Mouse (Mus musculus) myocyte (in vitro differentiated cells): ENCODE measurements at regions not wholly inside any gene's neighbourhood (a gene's known extent, or its start where the extent isn't known, plus 50 kb on each side); places are given as distances from the start of the nearest gene placed in this dataset.

Source experiments
- CEBPB ChIP-seq: IDR thresholded peaks from 2 replicates; pipeline ENCODE4 v1.6.1; 2011; ENCODE audit warnings: mild to moderate bottlenecking, moderate library complexity; ENCODE audit not compliant: poor library complexity, insufficient read depth, severe bottlenecking
- E2F4 ChIP-seq: IDR thresholded peaks from one replicate; pipeline ENCODE4 v1.6.1; 2011; ENCODE audit warnings: mild to moderate bottlenecking, control low read depth, moderate library complexity; ENCODE audit not compliant: insufficient read depth
- MAX ChIP-seq: IDR thresholded peaks from one replicate; pipeline ENCODE4 v1.6.1; 2011; ENCODE audit warnings: low read depth, mild to moderate bottlenecking, control low read depth
- MYOD1 ChIP-seq, 3 experiments: IDR thresholded peaks; one replicate each; pipeline ENCODE4 v1.6.1; 2011; ENCODE audit warnings: control low read depth in 2 of 3, low read depth in 2 of 3, mild to moderate bottlenecking in 2 of 3, moderate library complexity in 1 of 3; ENCODE audit not compliant: insufficient read length in 2 of 3, control insufficient read depth in 1 of 3
- MYOG ChIP-seq, 3 experiments: IDR thresholded peaks; one replicate each; pipeline ENCODE4 v1.6.1; 2011; ENCODE audit warnings: control low read depth in 2 of 3, low read depth in 2 of 3, mild to moderate bottlenecking in 2 of 3; ENCODE audit not compliant: insufficient read length in 2 of 3, control insufficient read depth in 1 of 3, insufficient read depth in 1 of 3
- POLR2A ChIP-seq: IDR thresholded peaks from one replicate; pipeline ENCODE4 v1.6.1; 2011; ENCODE audit warnings: low read depth, mild to moderate bottlenecking, control low read depth, moderate library complexity; ENCODE audit not compliant: insufficient read length
- POLR2AphosphoS2 ChIP-seq: IDR thresholded peaks from one replicate; pipeline ENCODE4 v1.6.1; 2011; ENCODE audit warnings: low read depth, control low read depth; ENCODE audit not compliant: insufficient read length
- REST ChIP-seq: IDR thresholded peaks from one replicate; pipeline ENCODE4 v1.6.1; 2011; ENCODE audit warnings: mild to moderate bottlenecking, control low read depth, moderate library complexity; ENCODE audit not compliant: insufficient read depth, insufficient read length
- SRF ChIP-seq: IDR thresholded peaks from one replicate; pipeline ENCODE4 v1.6.1; 2011; ENCODE audit warnings: low read depth; ENCODE audit not compliant: control insufficient read depth, insufficient read length
- TCF12 ChIP-seq: IDR thresholded peaks from one replicate; pipeline ENCODE4 v1.6.1; 2011; ENCODE audit warnings: mild to moderate bottlenecking, control low read depth; ENCODE audit not compliant: poor library complexity, insufficient read depth, severe bottlenecking
- TCF3 ChIP-seq: IDR thresholded peaks from one replicate; pipeline ENCODE4 v1.6.1; 2011; ENCODE audit warnings: low read depth, control low read depth; ENCODE audit not compliant: insufficient read length
- USF1 ChIP-seq: IDR thresholded peaks from one replicate; pipeline ENCODE4 v1.6.1; 2011; ENCODE audit warnings: low read depth, mild to moderate bottlenecking, control low read depth, moderate library complexity

GRCm38 (mm10) chr16:74509489-74509888 is 97.9 kb upstream of the Robo2 start:
- TF ChIP-seq USF1 (no peak), TCF3 (no peak), MAX (no peak), REST (no peak), POLR2A (no peak), TCF12 (no peak), CEBPB (no peak), SRF (no peak), MYOG (IDR thresholded peaks at IDR 0.05; ENCODE audit: control insufficient read depth in 1 of 3, insufficient read depth in 1 of 3, insufficient read length in 2 of 3, low read depth in 2 of 3) (no peak), MYOD1 (IDR thresholded peaks at IDR 0.05; ENCODE audit: control insufficient read depth in 1 of 3, insufficient read length in 2 of 3, low read depth in 2 of 3) (no peak), E2F4 (no peak), POLR2AphosphoS2 (no peak)
